Mouse (Mus musculus): ENCODE measurements around the gene Brms1l.

Brms1l gene

GRCm38 (mm10) chr12:55859409-55860349 lies 23.6 kb downstream of the Brms1l start:
- no peak for DNase-seq (ENCODE audit: low spot score in 2 of 2)

GRCm38 (mm10) chr12:55860631-55861030 lies 24.5 kb downstream of the Brms1l start:
- no peak for DNase-seq (ENCODE audit: low spot score in 2 of 2)

- DNase-seq (ENCODE audit: low spot score in 2 of 2) = no peak
Measured at GRCm38 (mm10) chr12:55867738-55868137, 31.6 kb downstream of the Brms1l start.

GRCm38 (mm10) chr12:55869622-55870322 lies 33.6 kb downstream of the Brms1l start:
- no peak for DNase-seq (ENCODE audit: low spot score in 2 of 2)

- no peak for DNase-seq (ENCODE audit: low spot score in 2 of 2)
Measured at GRCm38 (mm10) chr12:55885449-55885848, 49.3 kb downstream of the Brms1l start.

GRCm38 (mm10) chr12:55888570-55888969 lies 52.4 kb downstream of the Brms1l start:
- no peak for DNase-seq (ENCODE audit: low spot score in 2 of 2)

GRCm38 (mm10) chr12:55904801-55905200 lies 68.7 kb downstream of the Brms1l start:
- DNase-seq (ENCODE audit: low spot score in 2 of 2) = no peak

GRCm38 (mm10) chr12:55912138-55912537 lies 76.0 kb downstream of the Brms1l start:
- no peak for DNase-seq (ENCODE audit: low spot score in 2 of 2)

- no peak for DNase-seq (ENCODE audit: low spot score in 2 of 2)
Measured at GRCm38 (mm10) chr12:55913201-55913600, 77.1 kb downstream of the Brms1l start.

- DNase-seq (ENCODE audit: low spot score in 2 of 2) = no peak
Measured at GRCm38 (mm10) chr12:55916250-55916649, 80.1 kb downstream of the Brms1l start.

GRCm38 (mm10) chr12:55917020-55917419 lies 80.9 kb downstream of the Brms1l start:
- DNase-seq (ENCODE audit: low spot score in 2 of 2) = no peak

All from natural killer cell, adult 2 months (primary cell).